Mouse (Mus musculus) neural tube, embryonic 11.5 days (tissue): ENCODE results near the gene Rrp8. TPM values are rescaled to one million over a fixed set of nuclear protein-coding genes. Genes with fewer than 3 reads are reported as not detected.

ENCODE experiments used
- ATAC-seq: fragments of 200-750 bp; cut with Nextera tagmentation; 2 replicates; pipeline ENCODE4 v1.8.0; 2017; ENCODE audit warnings: moderate number of reproducible peaks, mild to moderate bottlenecking, moderate TSS enrichment, moderate library complexity; ENCODE audit not compliant: insufficient read depth, low FRiP score, low TSS enrichment
- DNase-seq: peaks from one replicate; pipeline ENCODE4 v3.0.0-alpha.2; 2015; ENCODE audit warnings: low spot score
- H3K27ac ChIP-seq: fragments of 300-500 bp; sonication (generic); 2 replicates; pipeline ENCODE4 v1.5.1; 2014; ENCODE audit warnings: low read depth, mild to moderate bottlenecking, low read length
- H3K27me3 ChIP-seq: fragments of 300-500 bp; sonication (generic); 2 replicates; pipeline ENCODE4 v1.6.1; 2014; ENCODE audit warnings: mild to moderate bottlenecking, low read length, mixed read lengths; ENCODE audit not compliant: control insufficient read depth, insufficient read depth
- H3K36me3 ChIP-seq: fragments of 300-500 bp; sonication (generic); 2 replicates; pipeline ENCODE4 v1.6.1; 2014; ENCODE audit warnings: mild to moderate bottlenecking, low read length, moderate library complexity, mixed read lengths; ENCODE audit not compliant: control insufficient read depth, insufficient read depth
- H3K4me1 ChIP-seq: fragments of 300-500 bp; sonication (generic); 2 replicates; pipeline ENCODE4 v1.6.1; 2014; ENCODE audit warnings: low read length, mixed read lengths; ENCODE audit not compliant: control insufficient read depth, insufficient read depth
- H3K4me2 ChIP-seq: fragments of 300-500 bp; sonication (generic); 2 replicates; pipeline ENCODE4 v1.6.1; 2014; ENCODE audit warnings: low read depth, mild to moderate bottlenecking, moderate library complexity
- H3K4me3 ChIP-seq: fragments of 300-500 bp; sonication (generic); 2 replicates; pipeline ENCODE4 v1.5.1; 2014; ENCODE audit warnings: low read depth, low read length
- H3K9ac ChIP-seq: fragments of 300-500 bp; sonication (generic); 2 replicates; pipeline ENCODE4 v1.6.1; 2014; ENCODE audit warnings: mild to moderate bottlenecking, low read length
- H3K9me3 ChIP-seq: fragments of 300-500 bp; sonication (generic); 2 replicates; pipeline ENCODE4 v1.6.1; 2016; ENCODE audit warnings: low read length; ENCODE audit not compliant: control insufficient read depth
- WGBS: fragments of 180-500 bp; shearing (Covaris S2); extraction: QIAGEN DNeasy Blood & Tissue Kit; methylation state at CpG from one replicate; pipeline ENCODE4 v1.1.7; 2014; 5-methylcytosine and 5-hydroxymethylcytosine counted together
- polyA plus RNA-seq: library from polyadenylated mRNA; unstranded; fragments of >200 nt; fragmentation: Nextera tagmentation; extraction: Ambion mirVana; gene quantifications from 2 replicates; pipeline ENCODE4 v1.2.1, GENCODE M21; 2014

The Rrp8 gene
- polyA plus RNA-seq, 1 experiment from 2014 or later, result 37.5 TPM

GRCm38 (mm10) chr7:105685541-105686197 lies 51.5 kb downstream of the Rrp8 start:
- ATAC-seq (no peak), DNase-seq (peak; percentile 17)
- 15% methylated on average over 13 of the region's 13 CpGs for WGBS
- 0 out of 2 replicates have a peak overlapping the region, but pooled peaks have one; percentile 2 for H3K9ac ChIP-seq
- H3K4me2 ChIP-seq, result 0 out of 2 replicates have a peak overlapping the region, but pooled peaks have one; percentile 18
- H3K27ac ChIP-seq, result no peak overlapping the region
- H3K4me1 ChIP-seq, result no peaks in the 10 kb centered on the region
- H3K4me3 ChIP-seq, result no peak overlapping the region
- no peaks in the 10 kb centered on the region for H3K9me3 ChIP-seq
- H3K27me3 ChIP-seq, result no peaks in the 10 kb centered on the region
- H3K36me3 ChIP-seq, result no peaks in the 10 kb centered on the region

Other genes with a start within 250 kb of the Rrp8 start
- 47.3 and 53.7 TPM in 2 replicates for gene Smpd1, start 183.0 kb downstream of the Rrp8 start, polyA plus RNA-seq
- gene Apbb1, start 155.7 kb downstream of the Rrp8 start, polyA plus RNA-seq, result 115 and 128 TPM in 2 replicates
- gene Hpx, start 137.2 kb downstream of the Rrp8 start, polyA plus RNA-seq, result 0.37 TPM in 1 of 2 replicates, not detected in the other
- gene Trim3, start 103.8 kb downstream of the Rrp8 start, polyA plus RNA-seq, result 35.7 and 36.9 TPM in 2 replicates
- gene Timm10b, start 97.3 kb downstream of the Rrp8 start, polyA plus RNA-seq, result 151 and 157 TPM in 2 replicates
- 75.7 and 82.7 TPM in 2 replicates for gene Arfip2, start 97.0 kb downstream of the Rrp8 start, polyA plus RNA-seq
- gene Gm45799, start 96.8 kb downstream of the Rrp8 start, polyA plus RNA-seq, result 5.6 and 18.3 TPM in 2 replicates
- gene Dnhd1, start 86.6 kb downstream of the Rrp8 start, polyA plus RNA-seq, result 0.50 and 2.0 TPM in 2 replicates
- 252 and 270 TPM in 2 replicates for gene Ilk, start 793 bp downstream of the Rrp8 start, polyA plus RNA-seq
- gene Taf10, start 7.0 kb upstream of the Rrp8 start, polyA plus RNA-seq, result 183 and 191 TPM in 2 replicates
- gene Tpp1, start 14.8 kb upstream of the Rrp8 start, polyA plus RNA-seq, result 47.5 and 54.8 TPM in 2 replicates
- gene Dchs1, start 50.3 kb upstream of the Rrp8 start, polyA plus RNA-seq, result 21.1 and 22.3 TPM in 2 replicates
- gene Mrpl17, start 73.7 kb upstream of the Rrp8 start, polyA plus RNA-seq, result 230 and 268 TPM in 2 replicates
- gene Gm4070, start 216.6 kb upstream of the Rrp8 start, polyA plus RNA-seq, result 0.16 and 0.32 TPM in 2 replicates